Mouse (Mus musculus) ES-Bruce4 (cell line): ENCODE measurements around the gene Khdc4.

Experiments
- CTCF ChIP-seq: IDR thresholded peaks from one replicate; pipeline ENCODE4 v1.8.1; 2011; ENCODE audit warnings: low read depth, low read length
- POLR2A ChIP-seq: IDR thresholded peaks from one replicate; pipeline ENCODE4 v1.8.1; 2011; ENCODE audit warnings: low read length; ENCODE audit not compliant: insufficient read depth

DNA sequence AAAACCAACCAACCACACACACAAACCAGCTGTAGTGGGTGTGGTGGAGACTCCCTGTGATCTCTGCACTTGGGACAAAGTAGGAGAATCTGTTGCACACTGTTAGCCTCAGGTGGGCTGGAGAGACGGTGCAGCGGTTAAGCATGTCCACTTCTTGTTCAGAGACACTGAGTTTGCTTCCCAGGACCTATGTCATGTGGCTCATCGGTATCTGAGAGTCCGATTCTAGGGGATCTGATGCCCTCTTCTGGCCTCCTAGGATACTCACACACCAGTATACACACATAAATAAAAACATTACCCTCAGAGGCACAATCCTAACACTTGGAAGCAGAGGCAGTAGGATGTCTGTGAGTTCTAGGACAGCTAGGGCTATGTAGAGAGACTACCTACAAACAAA, 68.7 kb downstream of the Khdc4 start:
- no peak for TF ChIP-seq POLR2A
- peak; percentile 28 for TF ChIP-seq CTCF
